In the genomic region with DNA sequence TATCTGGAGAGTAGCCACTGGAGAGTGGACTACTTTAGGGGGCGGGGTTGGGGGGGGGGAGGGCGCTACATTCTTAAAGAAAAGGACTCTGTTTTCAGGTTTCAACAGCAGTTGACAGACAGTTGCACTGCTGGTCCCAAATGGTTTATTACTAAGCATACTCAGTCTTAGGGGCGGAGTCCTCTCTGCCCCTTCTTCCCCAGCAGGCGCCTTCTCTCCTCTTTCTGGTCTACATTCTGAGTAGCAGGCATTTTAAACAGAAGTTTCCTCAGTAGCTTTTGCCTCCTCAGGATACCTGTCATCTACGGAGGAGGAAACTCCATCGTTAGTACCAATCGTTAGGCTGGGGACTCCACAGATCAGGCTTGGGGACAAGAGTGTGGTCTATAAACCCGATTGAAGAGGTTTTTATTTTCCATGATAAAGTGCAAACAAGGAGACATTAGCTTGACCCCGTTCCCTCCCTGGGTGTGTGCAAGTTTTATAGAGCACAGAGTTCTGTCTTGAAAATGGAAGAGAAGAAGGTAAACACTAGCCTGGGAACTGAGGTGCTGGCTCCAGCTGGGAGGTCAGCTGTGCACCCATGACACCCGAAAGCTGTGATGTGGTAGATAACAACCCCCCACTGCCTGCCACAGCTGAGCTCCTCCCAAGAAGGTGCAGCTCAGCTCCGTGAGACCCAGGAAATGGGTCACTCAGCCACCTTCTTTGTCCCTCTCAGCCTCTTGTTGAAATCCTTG, we compare ENCODE assay signal across 11 mouse cellular contexts.
DNase-seq lines count a peak whose midpoint lies in the region; ATAC-seq lines count a peak whose summit lies in the region.
"Had no signal": no experiment of that assay in that cellular context is flagged by ENCODE, and none has a peak within 500 bp of the region (broad histone marks: within the 10 kb centered on the region; RNA-seq: fewer than 3 reads in every experiment).

No protein-coding gene starts in this region.

- 44% methylated on average over 11 of the region's 11 CpGs for WGBS in heart, embryonic 13.5 days
- 36% methylated on average over 11 of the region's 11 CpGs for WGBS in liver, embryonic 11.5 days
- whole genome bisulfite sequencing in stomach, embryonic 15.5 days, result 33% methylated on average over 11 of the region's 11 CpGs
- WGBS in kidney, embryonic 15.5 days, result 28% methylated on average over 11 of the region's 11 CpGs

- no peak overlapping the region for H3K9ac ChIP-seq in heart, embryonic 13.5 days
- H3K9ac ChIP-seq in liver, embryonic 11.5 days (ENCODE audit: low read depth, low read length), result no peak overlapping the region
- H3K9ac ChIP-seq in stomach, embryonic 15.5 days, result no peak overlapping the region
- no peak overlapping the region for H3K9ac ChIP-seq in kidney, embryonic 15.5 days
- H3K9ac ChIP-seq: heart, embryonic 15.5 days had no signal

- no peaks in the 10 kb centered on the region for H3K27me3 ChIP-seq in heart, embryonic 13.5 days (replicated peaks)
- H3K27me3 ChIP-seq in liver, embryonic 11.5 days (replicated peaks; ENCODE audit: control insufficient read depth, insufficient read depth, low read length), result no peaks in the 10 kb centered on the region
- H3K27me3 ChIP-seq in stomach, embryonic 15.5 days (replicated peaks), result no peaks in the 10 kb centered on the region
- no peaks in the 10 kb centered on the region for H3K27me3 ChIP-seq in kidney, embryonic 15.5 days
- H3K27me3 ChIP-seq: heart, embryonic 15.5 days had no signal

- ATAC-seq in heart, embryonic 13.5 days (ENCODE audit: extremely low read depth, insufficient number of reproducible peaks, low FRiP score, low TSS enrichment), result no peak
- ATAC-seq in liver, embryonic 11.5 days (replicated peaks; ENCODE audit: low FRiP score), result peak; percentile 67
- ATAC-seq in stomach, embryonic 15.5 days (ENCODE audit: insufficient read depth, low FRiP score, low read depth), result peak; percentile 56
- no peak for ATAC-seq in kidney, embryonic 15.5 days (replicated peaks; ENCODE audit: low FRiP score)

- DNase-seq in heart, adult 18-20 months, result no peak
- DNase-seq in ES-CJ7 (ENCODE audit: low read depth, low spot score), result peak; percentile 23
- no peak for DNase-seq in liver, embryonic 11.5 days (ENCODE audit: low spot score)
- DNase-seq in layer of hippocampus, postnatal 25 days (ENCODE audit: extremely low spot score in 1 of 2, low spot score in 1 of 2), result no peak
- DNase-seq in Muller cell, postnatal 12 days (ENCODE audit: inconsistent ontology term), result no peak
- DNase-seq: layer of hippocampus, postnatal 36 days; right cerebral cortex, postnatal 25 days had no signal

- H3K4me3 ChIP-seq in heart, embryonic 13.5 days, result no peak overlapping the region
- H3K4me3 ChIP-seq in liver, embryonic 11.5 days (ENCODE audit: low read depth, low read length), result no peak overlapping the region
- no peak overlapping the region for H3K4me3 ChIP-seq in stomach, embryonic 15.5 days (replicated peaks)
- no peak overlapping the region for H3K4me3 ChIP-seq in kidney, embryonic 15.5 days (replicated peaks)
- H3K4me3 ChIP-seq: heart, embryonic 15.5 days had no signal

- no peaks in the 10 kb centered on the region for H3K9me3 ChIP-seq in heart, embryonic 13.5 days
- H3K9me3 ChIP-seq in liver, embryonic 11.5 days (ENCODE audit: control insufficient read depth, low read length), result no peaks in the 10 kb centered on the region
- H3K9me3 ChIP-seq in stomach, embryonic 15.5 days, result no peaks in the 10 kb centered on the region
- H3K9me3 ChIP-seq in kidney, embryonic 15.5 days (replicated peaks), result no peaks in the 10 kb centered on the region
- H3K9me3 ChIP-seq: heart, embryonic 15.5 days had no signal

- no peaks in the 10 kb centered on the region for H3K36me3 ChIP-seq in heart, embryonic 13.5 days
- no peaks in the 10 kb centered on the region for H3K36me3 ChIP-seq in liver, embryonic 11.5 days (ENCODE audit: control insufficient read depth, insufficient read depth, low read length)
- H3K36me3 ChIP-seq in stomach, embryonic 15.5 days, result no peaks in the 10 kb centered on the region
- no peaks in the 10 kb centered on the region for H3K36me3 ChIP-seq in kidney, embryonic 15.5 days
- H3K36me3 ChIP-seq: heart, embryonic 15.5 days had no signal

- H3K4me1 ChIP-seq in heart, embryonic 13.5 days, result peaks cover 49% of the 10 kb centered on the region
- H3K4me1 ChIP-seq in liver, embryonic 11.5 days (replicated peaks; ENCODE audit: control insufficient read depth, insufficient read depth, low read length), result peaks cover 19% of the 10 kb centered on the region
- H3K4me1 ChIP-seq in stomach, embryonic 15.5 days, result peaks cover 11% of the 10 kb centered on the region
- H3K4me1 ChIP-seq in kidney, embryonic 15.5 days, result peaks cover 14% of the 10 kb centered on the region

- H3K4me2 ChIP-seq in heart, embryonic 13.5 days, result peak overlapping the region; percentile 13; the same call in 1 of the 2 replicates
- peak overlapping the region; percentile 30; the same call in 1 of the 2 replicates for H3K4me2 ChIP-seq in liver, embryonic 11.5 days
- peak overlapping the region; percentile 30 for H3K4me2 ChIP-seq in stomach, embryonic 15.5 days
- H3K4me2 ChIP-seq in kidney, embryonic 15.5 days, result no peak overlapping the region
- H3K4me2 ChIP-seq: heart, embryonic 15.5 days had no signal

- H3K27ac ChIP-seq in heart, embryonic 13.5 days (replicated peaks), result no peak overlapping the region
- no peak overlapping the region for H3K27ac ChIP-seq in liver, embryonic 11.5 days (ENCODE audit: low read depth, low read length)
- H3K27ac ChIP-seq in stomach, embryonic 15.5 days, result peak overlapping the region; percentile 76
- H3K27ac ChIP-seq in kidney, embryonic 15.5 days, result no peak overlapping the region
- H3K27ac ChIP-seq: heart, embryonic 15.5 days had no signal

Comparison
In these comparisons a context has a peak if more than half of its experiments do, and no peak if none do; other contexts are left out.
1. ATAC-seq: peak in liver, embryonic 11.5 days (single experiment) and stomach, embryonic 15.5 days (single experiment); none in heart, embryonic 13.5 days (single experiment) and kidney, embryonic 15.5 days (single experiment).